14 mouse cellular contexts compared by ENCODE assay signal in genomic region chr3:71728861-71729260, GRCm38 (mm10).
A peak's percentile ranks its signal among the peaks of the same experiment; 100 is the strongest.
DNase-seq lines count a peak whose midpoint lies in the region.
"Had no signal": no experiment of that assay in that cellular context is flagged by ENCODE, and none has a peak within 500 bp of the region (broad histone marks: within the 10 kb centered on the region; RNA-seq: fewer than 3 reads in every experiment).

No protein-coding gene starts in this region.

- peak; percentile 9 to 21 for DNase-seq in layer of hippocampus, adult 8-10 months (ENCODE audit: low spot score in 2 of 2)
- no peak for DNase-seq in layer of hippocampus, postnatal 25 days (ENCODE audit: extremely low spot score in 1 of 2, low spot score in 1 of 2)
- DNase-seq in brain, adult 2 months (ENCODE audit: low read depth, low spot score), result peak; percentile 20
- peak; percentile 23 for DNase-seq in layer of hippocampus, adult 9-11 months
- DNase-seq in spleen, postnatal 10 days (ENCODE audit: low spot score in 2 of 2), result no peak
- no peak for DNase-seq in lung, postnatal 25 days (ENCODE audit: low spot score)
- DNase-seq: adrenal gland, adult 2 months; adrenal gland, postnatal 10 days; adrenal gland, postnatal 25 days; cerebellum, adult 11-12 months; cerebellum, adult 2 months; cerebellum, adult 9-10 months; cerebellum, postnatal 10 days; cerebellum, postnatal 25 days had no signal

Comparison
In these comparisons a context has a peak if more than half of its experiments do, and no peak if none do; other contexts are left out.
1. DNase-seq: peak in layer of hippocampus, adult 8-10 months (2 of 2), brain, adult 2 months (single experiment) and layer of hippocampus, adult 9-11 months (single experiment); none in layer of hippocampus, postnatal 25 days (0 of 2), spleen, postnatal 10 days (0 of 2) and lung, postnatal 25 days (single experiment).